Mouse (Mus musculus): ENCODE results near the gene Ifna1. TPM values are rescaled to one million over a fixed set of nuclear protein-coding genes. Genes with fewer than 3 reads are reported as not detected.

The Ifna1 gene
- total RNA-seq, 1 experiment, result not detected

DNA sequence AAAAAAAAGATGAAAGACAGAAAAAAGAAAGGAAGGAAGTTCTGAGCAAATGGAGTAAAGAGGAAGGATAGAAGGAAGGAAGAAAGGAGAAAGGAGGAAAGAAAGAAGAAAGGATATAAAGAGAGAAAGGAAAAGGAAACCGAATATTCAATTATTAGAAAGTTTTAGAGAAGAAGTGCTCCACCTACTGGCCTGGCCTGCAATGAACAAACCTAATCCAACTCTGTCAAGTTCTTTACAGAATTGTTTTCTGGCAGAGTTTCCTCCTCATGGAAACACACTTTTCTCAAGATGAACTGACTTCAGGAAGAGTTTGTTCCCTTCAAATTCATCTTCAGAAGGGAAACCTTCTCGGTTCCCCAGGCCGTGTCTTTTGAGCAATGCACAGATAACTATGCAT is 11.1 kb upstream of the Ifna1 start:
- H3K4me1 ChIP-seq (ENCODE audit: control insufficient read depth in 2 of 2, insufficient read depth in 2 of 2, low read length in 2 of 2, poor library complexity in 1 of 2), result no peaks in the 10 kb centered on the region
- H3K9me3 ChIP-seq (ENCODE audit: control insufficient read depth, insufficient read depth, low read depth, low read length), result no peaks in the 10 kb centered on the region
- DNase-seq (ENCODE audit: low read depth, low spot score), result no peak
- H3K27ac ChIP-seq (ENCODE audit: insufficient read depth, low read depth, low read length, poor library complexity, severe bottlenecking), result no peak overlapping the region
- TF ChIP-seq MAFK (IDR thresholded peaks at IDR 0.05; ENCODE audit: insufficient read depth, low read depth, low read length) (no peak), ZC3H11A (IDR thresholded peaks at IDR 0.05; ENCODE audit: borderline replicate concordance, low read depth, low read length) (no peak), ZNF384 (IDR thresholded peaks at IDR 0.05; ENCODE audit: low read depth, low read length) (no peak), HCFC1 (IDR thresholded peaks at IDR 0.05; ENCODE audit: borderline replicate concordance, insufficient read depth, low read length) (no peak), CHD2 (IDR thresholded peaks at IDR 0.05; ENCODE audit: low read depth, low read length) (no peak)
- no peaks in the 10 kb centered on the region for H3K36me3 ChIP-seq (ENCODE audit: control insufficient read depth, insufficient read depth, low read length, poor library complexity, severe bottlenecking)
- H3K4me3 ChIP-seq (ENCODE audit: insufficient read depth in 1 of 2, low read depth in 1 of 2, low read length in 2 of 2, poor library complexity in 1 of 2, severe bottlenecking in 1 of 2), result no peak overlapping the region
- H3K9ac ChIP-seq (ENCODE audit: insufficient read depth, low read depth, low read length, poor library complexity, severe bottlenecking), result no peak overlapping the region
- in situ Hi-C loops (cut with MboI; ENCODE audit: low sequenced_read_pairs in 2 of 2, unreplicated experiment in 2 of 2), result no loop called here

DNA sequence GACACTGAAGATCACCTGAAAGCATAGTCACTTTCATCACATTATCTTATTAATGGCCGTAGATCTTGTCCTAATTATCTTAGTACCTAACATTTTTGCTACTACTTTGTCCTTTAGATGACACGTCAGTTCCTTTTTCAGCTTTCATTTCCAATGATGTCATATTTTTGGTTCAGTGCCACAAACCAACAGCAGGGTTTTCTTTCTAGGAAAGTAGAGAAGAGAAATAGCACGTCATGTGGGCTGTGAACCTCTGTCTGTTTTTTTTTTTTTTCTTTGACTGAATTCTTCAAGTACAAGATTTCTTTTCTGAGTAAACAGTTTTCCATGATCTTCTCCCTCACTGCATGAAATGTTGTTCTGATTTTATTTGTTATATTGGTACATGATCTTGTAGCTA is 9.8 kb upstream of the Ifna1 start:
- in situ Hi-C loops (cut with MboI; ENCODE audit: low sequenced_read_pairs in 2 of 2, unreplicated experiment in 2 of 2), result no loop called here
- H3K27ac ChIP-seq (ENCODE audit: insufficient read depth, low read depth, low read length, poor library complexity, severe bottlenecking), result no peak overlapping the region
- no peak for DNase-seq (ENCODE audit: low read depth, low spot score)
- H3K4me1 ChIP-seq (ENCODE audit: control insufficient read depth in 2 of 2, insufficient read depth in 2 of 2, low read length in 2 of 2, poor library complexity in 1 of 2), result no peaks in the 10 kb centered on the region
- no peaks in the 10 kb centered on the region for H3K36me3 ChIP-seq (ENCODE audit: control insufficient read depth, insufficient read depth, low read length, poor library complexity, severe bottlenecking)
- no peak overlapping the region for H3K4me3 ChIP-seq (ENCODE audit: insufficient read depth in 1 of 2, low read depth in 1 of 2, low read length in 2 of 2, poor library complexity in 1 of 2, severe bottlenecking in 1 of 2)
- H3K9ac ChIP-seq (ENCODE audit: insufficient read depth, low read depth, low read length, poor library complexity, severe bottlenecking), result no peak overlapping the region
- TF ChIP-seq CHD2 (IDR thresholded peaks at IDR 0.05; ENCODE audit: low read depth, low read length) (no peak), HCFC1 (IDR thresholded peaks at IDR 0.05; ENCODE audit: borderline replicate concordance, insufficient read depth, low read length) (no peak), ZNF384 (IDR thresholded peaks at IDR 0.05; ENCODE audit: low read depth, low read length) (no peak), ZC3H11A (IDR thresholded peaks at IDR 0.05; ENCODE audit: borderline replicate concordance, low read depth, low read length) (no peak), MAFK (IDR thresholded peaks at IDR 0.05; ENCODE audit: insufficient read depth, low read depth, low read length) (no peak)
- no peaks in the 10 kb centered on the region for H3K9me3 ChIP-seq (ENCODE audit: control insufficient read depth, insufficient read depth, low read depth, low read length)

DNA sequence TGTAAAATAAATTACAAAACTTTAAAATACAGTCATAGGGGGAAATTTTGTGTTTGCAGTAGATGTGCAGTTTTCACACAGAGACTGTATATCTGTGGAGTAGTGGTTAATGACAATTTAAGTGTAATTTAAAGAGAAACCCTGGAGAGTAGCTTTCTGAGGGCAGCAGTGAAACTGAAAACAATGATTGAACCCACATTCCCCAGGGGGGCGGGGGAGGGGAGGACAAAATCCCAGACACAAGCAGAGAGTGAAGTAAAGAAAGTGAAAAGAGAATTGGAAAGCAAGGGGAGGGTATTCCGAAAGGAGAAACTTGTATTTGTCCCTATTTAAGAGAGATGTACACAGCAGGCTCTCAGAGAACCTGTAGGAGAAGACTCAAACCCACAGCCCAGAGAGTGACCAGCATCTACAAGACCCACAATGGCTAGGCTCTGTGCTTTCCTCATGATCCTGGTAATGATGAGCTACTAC is 8.4 kb upstream of the Ifna1 start, which contains the start of gene Ifna4:
Ifna4 (plus strand) TSS at position 424 of the 474 bp plus-strand sequence.
- no peak for DNase-seq (ENCODE audit: low read depth, low spot score)
- H3K9ac ChIP-seq (ENCODE audit: insufficient read depth, low read depth, low read length, poor library complexity, severe bottlenecking), result no peak within 1 kb of the TSS

DNA sequence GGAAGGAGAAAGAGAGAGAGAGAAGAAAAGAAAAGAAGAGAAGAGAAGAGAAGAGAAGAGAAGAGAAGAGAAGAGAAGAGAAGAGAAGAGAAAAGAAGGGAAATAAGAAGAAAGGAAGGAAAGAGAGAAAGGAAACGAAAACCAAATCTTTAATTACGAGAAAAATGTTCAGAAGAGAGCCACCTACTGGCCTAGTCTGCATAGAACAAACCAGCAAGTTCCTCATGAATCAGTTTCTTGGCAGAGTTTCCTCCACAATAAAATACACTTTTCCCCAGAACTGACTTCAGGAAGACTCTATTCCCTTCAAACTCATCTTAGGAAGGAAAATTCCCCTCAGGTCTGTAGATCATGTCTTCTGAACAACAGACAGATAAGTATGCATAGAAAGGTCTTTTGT is 4.6 kb upstream of the Ifna1 start:
- H3K4me1 ChIP-seq (ENCODE audit: control insufficient read depth in 2 of 2, insufficient read depth in 2 of 2, low read length in 2 of 2, poor library complexity in 1 of 2), result no peaks in the 10 kb centered on the region
- H3K27ac ChIP-seq (ENCODE audit: insufficient read depth, low read depth, low read length, poor library complexity, severe bottlenecking), result no peak overlapping the region
- H3K36me3 ChIP-seq (ENCODE audit: control insufficient read depth, insufficient read depth, low read length, poor library complexity, severe bottlenecking), result no peaks in the 10 kb centered on the region
- H3K9me3 ChIP-seq (ENCODE audit: control insufficient read depth, insufficient read depth, low read depth, low read length), result no peaks in the 10 kb centered on the region
- TF ChIP-seq ZC3H11A (IDR thresholded peaks at IDR 0.05; ENCODE audit: borderline replicate concordance, low read depth, low read length), result no peak
- no peak for TF ChIP-seq MAFK (IDR thresholded peaks at IDR 0.05; ENCODE audit: insufficient read depth, low read depth, low read length)
- TF ChIP-seq ZNF384 (IDR thresholded peaks at IDR 0.05; ENCODE audit: low read depth, low read length), result no peak
- TF ChIP-seq HCFC1 (IDR thresholded peaks at IDR 0.05; ENCODE audit: borderline replicate concordance, insufficient read depth, low read length), result no peak
- no peak for TF ChIP-seq CHD2 (IDR thresholded peaks at IDR 0.05; ENCODE audit: low read depth, low read length)
- no peak for DNase-seq (ENCODE audit: low read depth, low spot score)
- H3K4me3 ChIP-seq (ENCODE audit: insufficient read depth in 1 of 2, low read depth in 1 of 2, low read length in 2 of 2, poor library complexity in 1 of 2, severe bottlenecking in 1 of 2), result no peak overlapping the region
- in situ Hi-C loops (cut with MboI; ENCODE audit: low sequenced_read_pairs in 2 of 2, unreplicated experiment in 2 of 2), result no loop called here
- H3K9ac ChIP-seq (ENCODE audit: insufficient read depth, low read depth, low read length, poor library complexity, severe bottlenecking), result no peak overlapping the region

More for the DNA sequence above, 8.4 kb upstream of the Ifna1 start, which contains the start of gene Ifna4:
- Histone ChIP-seq H3K9me3 (ENCODE audit: control insufficient read depth, insufficient read depth, low read depth, low read length) (no peaks in the 10 kb centered on the region), H3K4me1 (ENCODE audit: control insufficient read depth in 2 of 2, insufficient read depth in 2 of 2, low read length in 2 of 2, poor library complexity in 1 of 2) (no peaks in the 10 kb centered on the region), H3K27ac (ENCODE audit: insufficient read depth, low read depth, low read length, poor library complexity, severe bottlenecking) (no peak within 1 kb of the TSS), H3K36me3 (ENCODE audit: control insufficient read depth, insufficient read depth, low read length, poor library complexity, severe bottlenecking) (no peaks in the 10 kb centered on the region), H3K4me3 (ENCODE audit: insufficient read depth in 1 of 2, low read depth in 1 of 2, low read length in 2 of 2, poor library complexity in 1 of 2, severe bottlenecking in 1 of 2) (no peak within 1 kb of the TSS)
- in situ Hi-C loops (cut with MboI; ENCODE audit: low sequenced_read_pairs in 2 of 2, unreplicated experiment in 2 of 2), result no loop called here
- TF ChIP-seq HCFC1 (IDR thresholded peaks at IDR 0.05; ENCODE audit: borderline replicate concordance, insufficient read depth, low read length), result no peak
- no peak for TF ChIP-seq ZNF384 (IDR thresholded peaks at IDR 0.05; ENCODE audit: low read depth, low read length)
- TF ChIP-seq ZC3H11A (IDR thresholded peaks at IDR 0.05; ENCODE audit: borderline replicate concordance, low read depth, low read length), result no peak
- TF ChIP-seq CHD2 (IDR thresholded peaks at IDR 0.05; ENCODE audit: low read depth, low read length), result no peak
- TF ChIP-seq MAFK (IDR thresholded peaks at IDR 0.05; ENCODE audit: insufficient read depth, low read depth, low read length), result no peak

Data from ES-E14 (cell line).